Mouse (Mus musculus) kidney, postnatal 0 days (tissue): ENCODE data around the gene Ip6k2. TPM values are rescaled to one million over a fixed set of nuclear protein-coding genes. Genes with fewer than 3 reads are reported as not detected.

Source experiments
- ATAC-seq: fragments of 200-750 bp; cut with Nextera tagmentation; replicated peaks from 2 replicates; pipeline ENCODE4 v1.8.0; 2017; ENCODE audit warnings: low read depth, moderate number of reproducible peaks, moderate TSS enrichment, moderate library complexity; ENCODE audit not compliant: low FRiP score
- DNase-seq: peaks from one replicate; pipeline ENCODE4 v3.0.0-alpha.2; 2016; ENCODE audit warnings: low spot score
- H3K27ac ChIP-seq: fragments of 300-500 bp; sonication (generic); 2 replicates; pipeline ENCODE4 v1.5.1; 2014; ENCODE audit warnings: mild to moderate bottlenecking
- H3K27me3 ChIP-seq: fragments of 300-500 bp; sonication (generic); 2 replicates; pipeline ENCODE4 v1.6.1; 2014; ENCODE audit warnings: low read length, mixed read lengths; ENCODE audit not compliant: insufficient read depth
- H3K36me3 ChIP-seq: fragments of 300-500 bp; sonication (generic); 2 replicates; pipeline ENCODE4 v1.6.1; 2014; ENCODE audit warnings: low read length, mixed read lengths; ENCODE audit not compliant: insufficient read depth
- H3K4me1 ChIP-seq: fragments of 300-500 bp; sonication (generic); replicated peaks from 2 replicates; pipeline ENCODE4 v1.6.1; 2014; ENCODE audit warnings: antibody characterized with exemption, low read length, mixed read lengths; ENCODE audit not compliant: insufficient read depth
- H3K4me2 ChIP-seq: fragments of 300-500 bp; sonication (generic); 2 replicates; pipeline ENCODE4 v1.6.1; 2014; ENCODE audit warnings: mild to moderate bottlenecking, low read length, moderate library complexity, mixed read lengths
- H3K4me3 ChIP-seq: fragments of 300-500 bp; sonication (generic); replicated peaks from 2 replicates; pipeline ENCODE4 v1.5.1; 2014; ENCODE audit warnings: low read depth, low read length
- H3K9ac ChIP-seq: fragments of 300-500 bp; sonication (generic); 2 replicates; pipeline ENCODE4 v1.6.1; 2014; ENCODE audit warnings: low read depth, low read length
- H3K9me3 ChIP-seq: fragments of 300-500 bp; sonication (generic); replicated peaks from 2 replicates; pipeline ENCODE4 v1.6.1; 2016; ENCODE audit warnings: low read length, inconsistent platforms, mixed read lengths
- CTCF ChIP-seq: IDR thresholded peaks from 2 replicates; pipeline ENCODE4 v1.5.1; 2016; ENCODE audit warnings: antibody characterized with exemption, low read depth, mild to moderate bottlenecking, moderate library complexity
- WGBS: fragments of 180-500 bp; shearing (Covaris S2); extraction: QIAGEN DNeasy Blood & Tissue Kit; methylation state at CpG from one replicate; pipeline ENCODE4 v1.1.7; 2014; 5-methylcytosine and 5-hydroxymethylcytosine counted together
- polyA plus RNA-seq: library from polyadenylated mRNA; unstranded; fragments of >200 nt; fragmentation: Nextera tagmentation; extraction: Ambion mirVana; gene quantifications from 2 replicates; pipeline ENCODE4 v1.2.1, GENCODE M21; 2015

Gene Ip6k2
- polyA plus RNA-seq, 1 experiment from 2014 or later = 79.5 TPM

DNA sequence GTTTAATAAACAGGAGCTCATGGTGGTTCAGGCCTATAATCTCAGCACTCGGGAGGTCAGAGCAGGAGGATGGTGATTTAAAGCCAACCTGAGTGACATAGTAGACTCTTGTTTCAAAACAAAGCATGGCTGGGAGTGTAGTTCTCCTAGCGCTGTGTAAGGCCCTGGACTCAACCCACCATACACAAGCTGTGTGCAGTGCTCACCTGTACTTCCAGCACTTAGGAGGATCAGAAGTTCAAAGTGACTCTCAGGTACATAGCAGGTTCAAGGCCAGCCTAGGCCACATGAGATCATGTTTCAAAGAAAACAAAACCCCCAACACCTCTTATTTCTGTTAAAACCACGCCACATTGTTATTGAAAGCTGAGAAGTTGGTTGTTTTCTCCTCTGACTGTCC lies 5.1 kb downstream of the Ip6k2 start:
- WGBS = 32% methylated on average over 3 of the region's 3 CpGs
- Histone ChIP-seq H3K9me3 (no peaks in the 10 kb centered on the region), H3K9ac (no peak overlapping the region), H3K36me3 (no peaks in the 10 kb centered on the region), H3K27me3 (no peaks in the 10 kb centered on the region), H3K4me2 (no peak overlapping the region), H3K27ac (no peak overlapping the region), H3K4me1 (peaks cover 31% of the 10 kb centered on the region), H3K4me3 (no peak overlapping the region)
- no peak for TF ChIP-seq CTCF
- DNase-seq (no peak), ATAC-seq (no peak)

- H3K27me3 ChIP-seq = no peaks in the 10 kb centered on the region
- DNase-seq = no peak
- H3K9me3 ChIP-seq = no peaks in the 10 kb centered on the region
- WGBS = 79% methylated on average over 1 of the region's 1 CpGs
- no peak for ATAC-seq
- TF ChIP-seq CTCF = no peak
- H3K4me1 ChIP-seq = peaks cover 21% of the 10 kb centered on the region
- H3K36me3 ChIP-seq = peaks cover 3% of the 10 kb centered on the region
- no peak overlapping the region for H3K4me2 ChIP-seq
- no peak overlapping the region for H3K27ac ChIP-seq
- H3K4me3 ChIP-seq = no peak overlapping the region
- H3K9ac ChIP-seq = no peak overlapping the region
Observed at GRCm38 (mm10) chr9:108792307-108792706, 8.7 kb downstream of the Ip6k2 start.

- peaks cover 17% of the 10 kb centered on the region for H3K4me1 ChIP-seq
- H3K27me3 ChIP-seq = no peaks in the 10 kb centered on the region
- 35% methylated on average over 3 of the region's 3 CpGs for WGBS
- no peak for DNase-seq
- no peaks in the 10 kb centered on the region for H3K9me3 ChIP-seq
- H3K9ac ChIP-seq = no peak overlapping the region
- H3K36me3 ChIP-seq = peaks cover 7% of the 10 kb centered on the region
- H3K4me3 ChIP-seq = no peak overlapping the region
- peak overlapping the region; percentile 10; the same call in 1 of the 2 replicates for H3K27ac ChIP-seq
- TF ChIP-seq CTCF = no peak
- no peak for ATAC-seq
- no peak overlapping the region for H3K4me2 ChIP-seq
Observed at GRCm38 (mm10) chr9:108792730-108793129, 9.1 kb downstream of the Ip6k2 start.

GRCm38 (mm10) chr9:108795281-108795680 lies 11.7 kb downstream of the Ip6k2 start:
- H3K36me3 ChIP-seq = peaks cover 23% of the 10 kb centered on the region
- peak; percentile 47 for DNase-seq
- H3K4me1 ChIP-seq = peaks cover 9% of the 10 kb centered on the region
- H3K27me3 ChIP-seq = no peaks in the 10 kb centered on the region
- no peak for ATAC-seq
- peak overlapping the region; percentile 46 for H3K4me2 ChIP-seq
- TF ChIP-seq CTCF = no peak
- no peak overlapping the region for H3K4me3 ChIP-seq
- no peaks in the 10 kb centered on the region for H3K9me3 ChIP-seq
- 21% methylated on average over 2 of the region's 2 CpGs for WGBS
- no peak overlapping the region for H3K9ac ChIP-seq
- H3K27ac ChIP-seq = peak overlapping the region; percentile 47; the same call in 1 of the 2 replicates

GRCm38 (mm10) chr9:108795762-108796161 lies 12.2 kb downstream of the Ip6k2 start:
- 22% methylated on average over 11 of the region's 11 CpGs for WGBS
- DNase-seq (peak; percentile 55), ATAC-seq (peak; percentile 63)
- Histone ChIP-seq H3K9ac (peak overlapping the region; percentile 38; the same call in 1 of the 2 replicates), H3K27me3 (no peaks in the 10 kb centered on the region), H3K4me1 (peaks cover 9% of the 10 kb centered on the region), H3K27ac (peak overlapping the region; percentile 47), H3K4me2 (peak overlapping the region; percentile 46), H3K36me3 (peaks cover 24% of the 10 kb centered on the region), H3K4me3 (no peak overlapping the region), H3K9me3 (no peaks in the 10 kb centered on the region)
- TF ChIP-seq CTCF = no peak

DNA sequence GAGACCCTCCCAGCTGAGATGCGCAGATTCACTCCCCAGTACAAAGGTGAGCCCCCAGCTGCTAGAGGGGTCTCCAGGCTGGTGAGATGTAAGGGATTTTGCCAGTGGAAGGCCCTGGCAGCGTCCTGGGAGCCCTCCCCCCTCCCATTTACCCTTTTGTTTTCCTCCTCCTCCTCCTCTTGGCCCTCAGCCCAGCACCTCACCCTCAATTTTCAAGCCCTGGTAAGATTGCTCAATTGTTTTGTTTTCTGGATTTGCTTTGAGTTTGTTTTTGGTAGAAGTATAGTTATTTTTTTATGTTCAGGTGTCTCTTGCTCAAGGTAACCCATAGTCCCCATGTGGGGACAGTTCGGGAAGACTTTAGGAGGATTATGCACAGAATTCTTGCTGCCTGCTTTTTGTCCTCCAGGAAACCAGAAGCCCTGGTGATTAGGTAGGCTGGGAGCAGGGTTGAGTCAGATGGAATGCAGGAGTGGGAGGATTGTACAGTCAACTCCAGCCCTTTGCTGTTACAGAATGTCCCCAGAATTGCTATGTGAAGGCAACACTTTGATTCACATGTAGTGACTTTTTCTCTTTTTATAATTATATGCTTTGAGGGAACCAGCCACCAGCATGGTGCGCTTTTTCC lies 12.9 kb downstream of the Ip6k2 start:
- peaks cover 30% of the 10 kb centered on the region for H3K36me3 ChIP-seq
- no peak for ATAC-seq
- H3K9ac ChIP-seq = peak overlapping the region; percentile 38; the same call in 1 of the 2 replicates
- peak overlapping the region; percentile 47 for H3K27ac ChIP-seq
- H3K9me3 ChIP-seq = no peaks in the 10 kb centered on the region
- H3K4me2 ChIP-seq = peak overlapping the region; percentile 46
- H3K4me1 ChIP-seq = peaks cover 9% of the 10 kb centered on the region
- no peak overlapping the region for H3K4me3 ChIP-seq
- no peaks in the 10 kb centered on the region for H3K27me3 ChIP-seq
- peak; percentile 41 for DNase-seq
- TF ChIP-seq CTCF = no peak
- 61% methylated on average over 4 of the region's 4 CpGs for WGBS
